In genomic region chr9:86736991-86737390, GRCm38 (mm10) we compare ENCODE assay signal across 31 mouse cellular contexts. TPM values are rescaled to one million over a fixed set of nuclear protein-coding genes. Genes with fewer than 3 reads are reported as not detected.
DNase-seq lines count a peak whose midpoint lies in the region; ATAC-seq lines count a peak whose summit lies in the region.
"Had no signal": no experiment of that assay in that cellular context is flagged by ENCODE, and none has a peak within 500 bp of the region (broad histone marks: within the 10 kb centered on the region; RNA-seq: fewer than 3 reads in every experiment).

No protein-coding gene starts in this region.

- no peak overlapping the region for H3K4me3 ChIP-seq in heart, embryonic 14.5 days (ENCODE audit: control insufficient read depth in 1 of 2, insufficient read depth in 1 of 2, low read depth in 1 of 2, low read length in 2 of 2)
- H3K4me3 ChIP-seq in liver, embryonic 11.5 days (ENCODE audit: low read depth, low read length), result no peak overlapping the region
- H3K4me3 ChIP-seq: embryonic facial prominence, embryonic 13.5 days; forebrain, embryonic 10.5 days; forebrain, embryonic 15.5 days; layer of hippocampus, adult 2 months; left cerebral cortex, adult 2 months; limb, embryonic 12.5 days; liver, embryonic 12.5 days; midbrain, embryonic 12.5 days; myocyte; neural tube, embryonic 13.5 days had no signal

- peak overlapping the region; percentile 72 to 79 for H3K27ac ChIP-seq in heart, embryonic 14.5 days (replicated peaks in 1 of 2; ENCODE audit: control insufficient read depth in 1 of 2, insufficient read depth in 1 of 2, low read depth in 2 of 2, low read length in 2 of 2)
- H3K27ac ChIP-seq in liver, embryonic 11.5 days (ENCODE audit: low read depth, low read length), result no peak overlapping the region
- H3K27ac ChIP-seq: embryonic facial prominence, embryonic 13.5 days; forebrain, embryonic 10.5 days; forebrain, embryonic 15.5 days; hindbrain, embryonic 14.5 days; layer of hippocampus, adult 2 months; left cerebral cortex, adult 2 months; limb, embryonic 12.5 days; liver, embryonic 12.5 days; midbrain, embryonic 12.5 days; neural tube, embryonic 13.5 days had no signal

- peak; percentile 88 for ATAC-seq in heart, embryonic 14.5 days (ENCODE audit: insufficient number of reproducible peaks, insufficient read depth, low FRiP score, low read depth)
- 0 out of 2 replicates have a peak, but pooled peaks have one; percentile 45 for ATAC-seq in liver, embryonic 11.5 days (replicated peaks; ENCODE audit: low FRiP score)
- no peak for ATAC-seq in activated CD4-positive, CD25-positive, alpha-beta regulatory T cell, adult 4 months
- ATAC-seq: forebrain, embryonic 15.5 days; liver, embryonic 12.5 days; liver, postnatal 0 days had no signal

- H3K4me1 ChIP-seq in heart, embryonic 14.5 days (ENCODE audit: control insufficient read depth in 2 of 2, insufficient read depth in 2 of 2, low read length in 2 of 2), result peaks cover 15 to 24% of the 10 kb centered on the region in 2 experiments
- H3K4me1 ChIP-seq in liver, embryonic 11.5 days (replicated peaks; ENCODE audit: control insufficient read depth, insufficient read depth, low read length), result no peaks in the 10 kb centered on the region
- H3K4me1 ChIP-seq: forebrain, embryonic 15.5 days; limb, embryonic 12.5 days; liver, embryonic 12.5 days; midbrain, embryonic 12.5 days; neural tube, embryonic 13.5 days had no signal

- H3K9ac ChIP-seq in heart, embryonic 14.5 days (ENCODE audit: low read length), result no peak overlapping the region
- no peak overlapping the region for H3K9ac ChIP-seq in liver, embryonic 11.5 days (ENCODE audit: low read depth, low read length)
- H3K9ac ChIP-seq: embryonic facial prominence, embryonic 13.5 days; forebrain, embryonic 15.5 days; hindbrain, embryonic 14.5 days; limb, embryonic 12.5 days; liver, embryonic 12.5 days; liver, postnatal 0 days; midbrain, embryonic 12.5 days; neural tube, embryonic 13.5 days had no signal

- H3K27me3 ChIP-seq in heart, embryonic 14.5 days (ENCODE audit: control insufficient read depth, insufficient read depth, low read length), result no peaks in the 10 kb centered on the region
- H3K27me3 ChIP-seq in liver, embryonic 11.5 days (replicated peaks; ENCODE audit: control insufficient read depth, insufficient read depth, low read length), result no peaks in the 10 kb centered on the region
- H3K27me3 ChIP-seq: embryonic facial prominence, embryonic 13.5 days; forebrain, embryonic 15.5 days; limb, embryonic 12.5 days; liver, embryonic 12.5 days; midbrain, embryonic 12.5 days; neural tube, embryonic 13.5 days had no signal

- no peaks in the 10 kb centered on the region for H3K9me3 ChIP-seq in heart, embryonic 14.5 days (ENCODE audit: control insufficient read depth, low read length)
- no peaks in the 10 kb centered on the region for H3K9me3 ChIP-seq in liver, embryonic 11.5 days (ENCODE audit: control insufficient read depth, low read length)
- H3K9me3 ChIP-seq: embryonic facial prominence, embryonic 13.5 days; forebrain, embryonic 10.5 days; forebrain, embryonic 15.5 days; limb, embryonic 12.5 days; liver, embryonic 12.5 days; midbrain, embryonic 12.5 days; neural tube, embryonic 13.5 days had no signal

- no peaks in the 10 kb centered on the region for H3K36me3 ChIP-seq in heart, embryonic 14.5 days (ENCODE audit: control insufficient read depth, insufficient read depth, low read length)
- H3K36me3 ChIP-seq in liver, embryonic 11.5 days (ENCODE audit: control insufficient read depth, insufficient read depth, low read length), result no peaks in the 10 kb centered on the region
- H3K36me3 ChIP-seq: embryonic facial prominence, embryonic 13.5 days; forebrain, embryonic 10.5 days; forebrain, embryonic 15.5 days; limb, embryonic 12.5 days; liver, embryonic 12.5 days; midbrain, embryonic 12.5 days; neural tube, embryonic 13.5 days had no signal

- WGBS in heart, embryonic 14.5 days, result 30% methylated on average over 4 of the region's 4 CpGs
- 77% methylated on average over 4 of the region's 4 CpGs for WGBS in liver, embryonic 11.5 days

- H3K4me2 ChIP-seq in heart, embryonic 14.5 days (ENCODE audit: low read length), result no peak overlapping the region
- H3K4me2 ChIP-seq in liver, embryonic 11.5 days, result no peak overlapping the region
- H3K4me2 ChIP-seq: embryonic facial prominence, embryonic 13.5 days; forebrain, embryonic 15.5 days; hindbrain, embryonic 14.5 days; limb, embryonic 12.5 days; liver, embryonic 12.5 days; midbrain, embryonic 12.5 days; neural tube, embryonic 13.5 days had no signal

- peak; percentile 25 for DNase-seq in embryo, embryonic 10 days (ENCODE audit: low spot score)
- DNase-seq in embryo, embryonic 11 days, result no peak
- no peak for DNase-seq in heart, adult 9 months (ENCODE audit: low spot score in 2 of 2)
- no peak for DNase-seq in liver, embryonic 11.5 days (ENCODE audit: low spot score)
- no peak for DNase-seq in liver
- no peak for DNase-seq in thymus, postnatal 14 days
- DNase-seq: adrenal gland, adult 2 months; adrenal gland, postnatal 36 days; cerebellum, adult 18-20 months; cerebellum, postnatal 10 days; gastrocnemius, postnatal 25 days; kidney, adult 18-20 months; kidney, postnatal 36 days; liver, postnatal 0 days; lung, postnatal 36 days; right cerebral cortex, postnatal 4 days; thymus, adult 2 months; thymus, postnatal 4 days had no signal

RNA-seq across cellular contexts. Expression of gene Prss35, which starts 6.5 kb away (rescaled TPM):
- polyA plus RNA-seq in heart, embryonic 14.5 days (2014; fragmentation: Nextera tagmentation; extraction: Ambion mirVana), result 24.5 and 35.7 TPM in 2 replicates
- polyA plus RNA-seq in liver, embryonic 11.5 days (2014; fragmentation: Nextera tagmentation; extraction: Ambion mirVana), result 2.3 and 3.7 TPM in 2 replicates
- not detected for polyA plus RNA-seq in activated CD4-positive, CD25-positive, alpha-beta regulatory T cell, adult 4 months (2017; shearing (Covaris generic))

RNA-seq across cellular contexts. Expression of gene Me1, which starts 41.2 kb away (rescaled TPM):
- polyA plus RNA-seq in heart, embryonic 14.5 days (2014; fragmentation: Nextera tagmentation; extraction: Ambion mirVana), result 29.3 and 33.3 TPM in 2 replicates
- polyA plus RNA-seq in liver, embryonic 11.5 days (2014; fragmentation: Nextera tagmentation; extraction: Ambion mirVana), result 6.6 and 7.7 TPM in 2 replicates
- polyA plus RNA-seq in activated CD4-positive, CD25-positive, alpha-beta regulatory T cell, adult 4 months (2017; shearing (Covaris generic)), result not detected
